Mouse (Mus musculus) CH12.LX (cell line): Measurements from ENCODE around the gene Rasa3. TPM values are rescaled to one million over a fixed set of nuclear protein-coding genes. Genes with fewer than 3 reads are reported as not detected.

ENCODE experiments used
- DNase-seq: peaks from one replicate; pipeline ENCODE4 v3.0.0-alpha.2; 2013; ENCODE audit errors: extremely low read depth
- H3K27ac ChIP-seq: 2 replicates; pipeline ENCODE4 v1.5.1; 2012; ENCODE audit warnings: low read depth, mild to moderate bottlenecking, control low read depth, moderate library complexity; ENCODE audit not compliant: insufficient read depth
- H3K27me3 ChIP-seq: replicated peaks from 2 replicates; pipeline ENCODE3; 2012; ENCODE audit warnings: inconsistent platforms
- H3K36me3 ChIP-seq, 2 experiments: replicated peaks in 1 of 2; 2 replicates each; pipeline versions ENCODE3 to v1.6.1; 2012; ENCODE audit warnings: inconsistent platforms in 1 of 2, low read length in 1 of 2, mild to moderate bottlenecking in 1 of 2, mixed read lengths in 1 of 2, moderate library complexity in 1 of 2; ENCODE audit not compliant: control insufficient read depth in 1 of 2, insufficient read depth in 1 of 2
- H3K4me1 ChIP-seq, 2 experiments: 2 replicates each; pipeline ENCODE4 v1.6.1; 2012; ENCODE audit warnings: inconsistent platforms in 1 of 2, moderate library complexity in 1 of 2; ENCODE audit not compliant: insufficient read depth in 2 of 2, control insufficient read depth in 1 of 2
- H3K4me2 ChIP-seq: 2 replicates; pipeline ENCODE4 v1.6.1; 2012; ENCODE audit warnings: low read depth, mild to moderate bottlenecking, control low read depth; ENCODE audit not compliant: poor library complexity, insufficient read depth, severe bottlenecking
- H3K4me3 ChIP-seq, 3 experiments: fragments of 150-350 bp in 1 of 3; sonication (generic) in 1 of 3; replicated peaks in 1 of 3; 2 replicates each; pipeline versions ENCODE3 to v1.5.1; 2011 to 2012; ENCODE audit warnings: low read depth in 2 of 3, low read length in 2 of 3, mild to moderate bottlenecking in 2 of 3, moderate library complexity in 2 of 3, control low read depth in 1 of 3, improper control_type of control experiment in 1 of 3, inconsistent platforms in 1 of 3, mixed read lengths in 1 of 3; ENCODE audit not compliant: poor library complexity in 1 of 3
- H3K79me2 ChIP-seq: replicated peaks from 2 replicates; pipeline ENCODE4 v1.6.1; 2012; ENCODE audit warnings: mild to moderate bottlenecking, moderate library complexity; ENCODE audit not compliant: control insufficient read depth, poor library complexity, insufficient read depth, severe bottlenecking; ENCODE audit errors: extremely low read depth
- H3K9ac ChIP-seq: 2 replicates; pipeline ENCODE4 v1.6.1; 2012; ENCODE audit warnings: low read depth, mild to moderate bottlenecking, control low read depth, moderate library complexity; ENCODE audit not compliant: insufficient read depth
- H3K9me3 ChIP-seq: replicated peaks from 2 replicates; pipeline ENCODE3; 2012; ENCODE audit warnings: low read length, inconsistent platforms, mixed read lengths
- BHLHE40 ChIP-seq: IDR thresholded peaks from 2 replicates; pipeline ENCODE4 v1.6.1; 2011; ENCODE audit warnings: mild to moderate bottlenecking, low read depth, low read length, improper control_type of control experiment
- CHD1 ChIP-seq: IDR thresholded peaks from 2 replicates; pipeline ENCODE4 v1.6.1; 2012; ENCODE audit warnings: low read depth, low read length, improper control_type of control experiment, inconsistent platforms
- CHD2 ChIP-seq: IDR thresholded peaks from 2 replicates; pipeline ENCODE4 v1.6.1; 2011; ENCODE audit warnings: low read length, improper control_type of control experiment
- CTCF ChIP-seq, 2 experiments: IDR thresholded peaks in 1 of 2; conservative IDR thresholded peaks in 1 of 2; 2 replicates each; pipeline ENCODE4 v1.5.1; 2011 to 2012; ENCODE audit warnings: low read depth in 2 of 2, low read length in 2 of 2, improper control_type of control experiment in 1 of 2, inconsistent platforms in 1 of 2, mild to moderate bottlenecking in 1 of 2, moderate library complexity in 1 of 2
- E2F4 ChIP-seq: IDR thresholded peaks from 2 replicates; pipeline ENCODE4 v1.6.1; 2011; ENCODE audit warnings: low read depth, low read length, improper control_type of control experiment; ENCODE audit not compliant: insufficient replicate concordance
- ELF1 ChIP-seq: IDR thresholded peaks from 2 replicates; pipeline ENCODE4 v1.6.1; 2014; ENCODE audit warnings: low read depth, mild to moderate bottlenecking, inconsistent platforms, low read length, improper control_type of control experiment
- EP300 ChIP-seq: IDR thresholded peaks from 2 replicates; pipeline ENCODE4 v1.6.1; 2011; ENCODE audit warnings: low read length, improper control_type of control experiment
- ETS1 ChIP-seq: conservative IDR thresholded peaks from 2 replicates; pipeline ENCODE4 v1.6.1; 2012; ENCODE audit warnings: low read depth, mild to moderate bottlenecking, inconsistent platforms, low read length, improper control_type of control experiment, moderate library complexity
- GABPA ChIP-seq: IDR thresholded peaks from 2 replicates; pipeline ENCODE4 v1.6.1; 2012; ENCODE audit warnings: low read depth, low read length, improper control_type of control experiment, inconsistent platforms; ENCODE audit not compliant: insufficient replicate concordance
- HCFC1 ChIP-seq: IDR thresholded peaks from 2 replicates; pipeline ENCODE4 v1.6.1; 2012; ENCODE audit warnings: low read depth, mild to moderate bottlenecking, inconsistent platforms, low read length, improper control_type of control experiment
- IRF4 ChIP-seq: IDR thresholded peaks from 2 replicates; pipeline ENCODE4 v1.6.1; 2014; ENCODE audit warnings: low read depth, mild to moderate bottlenecking, inconsistent platforms, low read length, improper control_type of control experiment
- JUN ChIP-seq: IDR thresholded peaks from 2 replicates; pipeline ENCODE4 v1.6.1; 2011; ENCODE audit warnings: low read depth, mild to moderate bottlenecking, low read length, improper control_type of control experiment, moderate library complexity; ENCODE audit not compliant: insufficient read depth
- JUND ChIP-seq: conservative IDR thresholded peaks from 2 replicates; pipeline ENCODE4 v1.6.1; 2011; ENCODE audit warnings: low read depth, low read length, improper control_type of control experiment
- KAT2A ChIP-seq: IDR thresholded peaks from 2 replicates; pipeline ENCODE4 v1.6.1; 2012; ENCODE audit warnings: low read length, improper control_type of control experiment, inconsistent platforms; ENCODE audit not compliant: insufficient replicate concordance
- MAFK ChIP-seq: IDR thresholded peaks from 2 replicates; pipeline ENCODE4 v1.6.1; 2011; ENCODE audit warnings: low read length, improper control_type of control experiment; ENCODE audit not compliant: insufficient replicate concordance
- MAX ChIP-seq: IDR thresholded peaks from 2 replicates; pipeline ENCODE4 v1.6.1; 2011; ENCODE audit warnings: low read length, improper control_type of control experiment
- MAZ ChIP-seq: IDR thresholded peaks from 2 replicates; pipeline ENCODE4 v1.6.1; 2012; ENCODE audit warnings: low read depth, mild to moderate bottlenecking, inconsistent platforms, low read length, improper control_type of control experiment, moderate library complexity
- MEF2A ChIP-seq: IDR thresholded peaks from 2 replicates; pipeline ENCODE4 v1.6.1; 2014; ENCODE audit warnings: low read depth, mild to moderate bottlenecking, inconsistent platforms, low read length, improper control_type of control experiment, borderline replicate concordance
- MXI1 ChIP-seq: IDR thresholded peaks from 2 replicates; pipeline ENCODE4 v1.6.1; 2011; ENCODE audit warnings: mild to moderate bottlenecking, low read depth, low read length, improper control_type of control experiment
- MYC ChIP-seq: IDR thresholded peaks from 2 replicates; pipeline ENCODE4 v1.6.1; 2011; ENCODE audit warnings: low read depth, mild to moderate bottlenecking, improper control_type of control experiment, low read length
- NELFE ChIP-seq: IDR thresholded peaks from 2 replicates; pipeline ENCODE4 v1.6.1; 2011; ENCODE audit warnings: low read depth, low read length, improper control_type of control experiment
- NRF1 ChIP-seq: IDR thresholded peaks from 2 replicates; pipeline ENCODE4 v1.6.1; 2014; ENCODE audit warnings: low read depth, mild to moderate bottlenecking, inconsistent platforms, low read length, improper control_type of control experiment, moderate library complexity
- PAX5 ChIP-seq: IDR thresholded peaks from 2 replicates; pipeline ENCODE4 v1.6.1; 2012; ENCODE audit warnings: low read length, inconsistent platforms, mixed read lengths
- POLR2A ChIP-seq: IDR thresholded peaks from 2 replicates; pipeline ENCODE4 v1.6.1; 2011; ENCODE audit warnings: low read depth, mild to moderate bottlenecking, improper control_type of control experiment, low read length
- POLR2AphosphoS2 ChIP-seq: IDR thresholded peaks from 2 replicates; pipeline ENCODE4 v1.6.1; 2011; ENCODE audit warnings: low read depth, low read length, improper control_type of control experiment
- RAD21 ChIP-seq: IDR thresholded peaks from 2 replicates; pipeline ENCODE4 v1.6.1; 2011; ENCODE audit warnings: low read depth, mild to moderate bottlenecking, low read length, improper control_type of control experiment, moderate library complexity
- RCOR1 ChIP-seq: conservative IDR thresholded peaks from 2 replicates; pipeline ENCODE4 v1.6.1; 2012; ENCODE audit warnings: low read depth, mild to moderate bottlenecking, inconsistent platforms, low read length, improper control_type of control experiment
- SIN3A ChIP-seq: IDR thresholded peaks from 2 replicates; pipeline ENCODE4 v1.6.1; 2012; ENCODE audit warnings: low read length, improper control_type of control experiment, inconsistent platforms
- SMC3 ChIP-seq: IDR thresholded peaks from 2 replicates; pipeline ENCODE4 v1.6.1; 2011; ENCODE audit warnings: low read depth, low read length, improper control_type of control experiment
- TBP ChIP-seq: conservative IDR thresholded peaks from 2 replicates; pipeline ENCODE4 v1.6.1; 2011; ENCODE audit warnings: low read depth, low read length, improper control_type of control experiment
- TCF12 ChIP-seq: IDR thresholded peaks from 2 replicates; pipeline ENCODE4 v1.6.1; 2014; ENCODE audit warnings: low read depth, mild to moderate bottlenecking, inconsistent platforms, low read length, improper control_type of control experiment
- UBTF ChIP-seq: IDR thresholded peaks from 2 replicates; pipeline ENCODE4 v1.6.1; 2012; ENCODE audit warnings: low read depth, mild to moderate bottlenecking, inconsistent platforms, low read length, improper control_type of control experiment, moderate library complexity
- USF1 ChIP-seq: IDR thresholded peaks from 2 replicates; pipeline ENCODE4 v1.6.1; 2014; ENCODE audit warnings: low read depth, mild to moderate bottlenecking, inconsistent platforms, low read length, improper control_type of control experiment
- USF2 ChIP-seq: conservative IDR thresholded peaks from 2 replicates; pipeline ENCODE4 v1.6.1; 2011; ENCODE audit warnings: low read depth, low read length, improper control_type of control experiment
- ZC3H11A ChIP-seq: IDR thresholded peaks from 2 replicates; pipeline ENCODE4 v1.6.1; 2012; ENCODE audit warnings: low read depth, mild to moderate bottlenecking, inconsistent platforms, low read length, improper control_type of control experiment
- ZKSCAN1 ChIP-seq: IDR thresholded peaks from 2 replicates; pipeline ENCODE4 v1.6.1; 2012; ENCODE audit warnings: low read depth, inconsistent platforms, low read length, improper control_type of control experiment, borderline replicate concordance
- ZMIZ1 ChIP-seq: IDR thresholded peaks from 2 replicates; pipeline ENCODE4 v1.6.1; 2012; ENCODE audit warnings: low read depth, mild to moderate bottlenecking, inconsistent platforms, low read length, improper control_type of control experiment
- ZNF384 ChIP-seq: IDR thresholded peaks from 2 replicates; pipeline ENCODE4 v1.6.1; 2012; ENCODE audit warnings: low read depth, low read length, improper control_type of control experiment, inconsistent platforms
- dilution Hi-C: fragments of 300-500 bp; cut with MboI; formaldehyde crosslinking; loops from 2 replicates; pipeline ENCODE4 v1.14.3; 2020; ENCODE audit warnings: low sequenced_read_pairs; ENCODE audit not compliant: extremely low pct_unique_long_range_greater_than_20kb, extremely low pct_ligation_motif_present
- in situ Hi-C: fragments of 300-500 bp; cut with MboI; formaldehyde crosslinking; loops from 3 replicates; pipeline ENCODE4 v1.14.3; 2019; ENCODE audit warnings: low sequenced_read_pairs, low pct_ligation_motif_present, low pct_unique_long_range_greater_than_20kb, mixed read lengths
- polyA plus RNA-seq: library from polyadenylated mRNA; unstranded; fragments of >175 nt; gene quantifications from 2 replicates; pipeline ENCODE4 v1.2.1, GENCODE M21; 2012; ENCODE audit warnings: low read depth; ENCODE audit not compliant: insufficient read length
- total RNA-seq, 2 experiments: library from RNA; depleted of rRNA; stranded (reverse); fragments of 300-350 nt in 1 of 2; fragments of >200 nt in 1 of 2; gene quantifications; 2 replicates each; pipeline ENCODE4 v1.2.3; 2012 to 2014

Rasa3 gene
- total and polyA plus RNA-seq, 3 experiments, result 12.8 to 28.5 (median 13.6) TPM

DNA sequence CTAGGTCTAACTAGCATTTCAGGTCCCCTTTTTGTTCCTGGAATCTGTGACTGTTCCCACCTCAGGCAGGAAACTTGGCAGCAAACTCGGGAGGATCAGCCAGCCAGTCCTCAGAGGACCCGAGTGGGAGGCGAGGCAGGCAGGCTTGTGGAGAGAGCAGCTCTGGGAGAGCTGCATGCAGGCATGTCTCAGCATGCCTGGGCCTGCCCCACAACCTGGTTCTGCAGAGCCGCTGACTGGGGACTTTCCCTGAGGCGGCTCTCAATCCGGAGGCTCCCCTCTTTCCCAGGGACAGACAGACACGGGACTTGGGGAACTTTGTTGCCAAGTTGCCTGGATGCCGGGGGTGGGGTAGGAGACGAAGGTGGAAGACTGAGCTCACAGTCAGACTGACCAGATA lies 128.6 kb downstream of the Rasa3 start:
- Histone ChIP-seq H3K36me3 (no peaks in the 10 kb centered on the region), H3K4me3 (peak overlapping the region; percentile 20 to 44 (median 34)), H3K27ac (peak overlapping the region; percentile 63), H3K4me2 (peak overlapping the region; percentile 44), H3K9ac (peak overlapping the region; percentile 50), H3K79me2 (no peaks in the 10 kb centered on the region), H3K27me3 (no peaks in the 10 kb centered on the region), H3K4me1 (peaks cover 20 to 44% of the 10 kb centered on the region in 2 experiments), H3K9me3 (peaks cover 5% of the 10 kb centered on the region)
- peak; percentile 83 for DNase-seq
- in situ Hi-C loops, result no loop called here
- dilution Hi-C loops, result no loop called here
- TF ChIP-seq TCF12 (peak; percentile 71; the same call in 1 of the 2 replicates), EP300 (peak; percentile 82), RAD21 (no peak), NELFE (no peak), POLR2A (peak; percentile 57; the same call in 1 of the 2 replicates), KAT2A (no peak), MAX (peak; percentile 57), MXI1 (no peak; the same call in 1 of the 2 replicates), SMC3 (no peak), RCOR1 (peak; percentile 70), POLR2AphosphoS2 (no peak), MAFK (0 out of 2 replicates have a peak, but pooled peaks have one; percentile 31), USF1 (no peak), JUN (no peak), MYC (no peak), E2F4 (no peak), CHD2 (no peak), ELF1 (no peak), NRF1 (no peak), MAZ (no peak), HCFC1 (no peak; the same call in 1 of the 2 replicates), ZMIZ1 (no peak), IRF4 (peak; percentile 80), BHLHE40 (peak; percentile 69), CHD1 (peak; percentile 100), CTCF (conservative IDR thresholded peaks at IDR 0.05 in 1 of 2, IDR thresholded peaks at IDR 0.05 in 1 of 2; ENCODE audit: low read depth in 2 of 2, low read length in 2 of 2) (no peak), ZKSCAN1 (no peak), USF2 (no peak), GABPA (no peak), ZC3H11A (no peak), SIN3A (no peak), PAX5 (no peak), ZNF384 (no peak), ETS1 (no peak; the same call in 1 of the 2 replicates), MEF2A (no peak; the same call in 1 of the 2 replicates), UBTF (0 out of 2 replicates have a peak, but pooled peaks have one; percentile 16), JUND (no peak), TBP (peak; percentile 66)
